Mouse (Mus musculus) cerebellum, adult 11 months (tissue): ENCODE measurements around the gene Fbxl17.

Experiments
- DNase-seq: peaks from one replicate; pipeline ENCODE4 v3.0.0; 2022

Fbxl17 gene

GRCm38 (mm10) chr17:63205316-63205715, 294.5 kb downstream of the Fbxl17 start:
- DNase-seq = no peak

GRCm38 (mm10) chr17:63203582-63204190, 296.1 kb downstream of the Fbxl17 start:
- no peak for DNase-seq

- no peak for DNase-seq
These were observed 301.1 kb downstream of the Fbxl17 start for GRCm38 (mm10) chr17:63198703-63199102.

GRCm38 (mm10) chr17:63195496-63195895, 304.3 kb downstream of the Fbxl17 start:
- no peak for DNase-seq

- DNase-seq = no peak
These were observed 306.6 kb downstream of the Fbxl17 start for GRCm38 (mm10) chr17:63193196-63193595.

GRCm38 (mm10) chr17:63191345-63191744, 308.5 kb downstream of the Fbxl17 start:
- no peak for DNase-seq

- DNase-seq = no peak
These were observed 310.5 kb downstream of the Fbxl17 start for GRCm38 (mm10) chr17:63189274-63189673.

- DNase-seq = no peak
These were observed 314.3 kb downstream of the Fbxl17 start for GRCm38 (mm10) chr17:63185531-63185930.

GRCm38 (mm10) chr17:63184844-63185504, 314.8 kb downstream of the Fbxl17 start:
- DNase-seq = no peak

GRCm38 (mm10) chr17:63183431-63183830, 316.4 kb downstream of the Fbxl17 start:
- DNase-seq = no peak

GRCm38 (mm10) chr17:63181661-63182060, 318.2 kb downstream of the Fbxl17 start:
- no peak for DNase-seq

GRCm38 (mm10) chr17:63180042-63180441, 319.8 kb downstream of the Fbxl17 start:
- DNase-seq = no peak

GRCm38 (mm10) chr17:63178331-63178730, 321.5 kb downstream of the Fbxl17 start:
- no peak for DNase-seq

- DNase-seq = no peak
These were observed 323.4 kb downstream of the Fbxl17 start for GRCm38 (mm10) chr17:63176411-63176810.

GRCm38 (mm10) chr17:63172697-63173096, 327.1 kb downstream of the Fbxl17 start:
- no peak for DNase-seq

GRCm38 (mm10) chr17:63171890-63172491, 327.8 kb downstream of the Fbxl17 start:
- no peak for DNase-seq

GRCm38 (mm10) chr17:63171264-63171663, 328.6 kb downstream of the Fbxl17 start:
- no peak for DNase-seq

GRCm38 (mm10) chr17:63168019-63168788, 331.6 kb downstream of the Fbxl17 start:
- no peak for DNase-seq

GRCm38 (mm10) chr17:63167248-63167647, 332.6 kb downstream of the Fbxl17 start:
- no peak for DNase-seq

GRCm38 (mm10) chr17:63166692-63167091, 333.1 kb downstream of the Fbxl17 start:
- no peak for DNase-seq

GRCm38 (mm10) chr17:63165847-63166246, 334.0 kb downstream of the Fbxl17 start:
- peak; percentile 69 for DNase-seq

- no peak for DNase-seq
These were observed 335.5 kb downstream of the Fbxl17 start for GRCm38 (mm10) chr17:63164289-63164688.

- DNase-seq = no peak
These were observed 337.9 kb downstream of the Fbxl17 start for GRCm38 (mm10) chr17:63161953-63162352.

- DNase-seq = no peak
These were observed 340.6 kb downstream of the Fbxl17 start for GRCm38 (mm10) chr17:63159196-63159595.
